Mouse (Mus musculus) large intestine, adult 2 months (tissue): ENCODE results near the gene Abce1. TPM values are rescaled to one million over a fixed set of nuclear protein-coding genes. Genes with fewer than 3 reads are reported as not detected.
"Not testable (repeated sequence)": the region's sequence is repeated elsewhere in the genome, so short reads cannot be mapped to it uniquely, and the experiment has no call there.

Experiments
- DNase-seq: peaks from one replicate; pipeline ENCODE4 v3.0.0-alpha.2; 2012; ENCODE audit warnings: low read depth, low spot score
- WGBS: fragments of 180-500 bp; shearing (Covaris S2); methylation state at CpG from one replicate; pipeline ENCODE4 v1.1.7; 2018; 5-methylcytosine and 5-hydroxymethylcytosine counted together
- polyA plus RNA-seq: library from polyadenylated mRNA; depleted of rRNA; stranded (reverse); fragments of >200 nt; gene quantifications from 2 replicates; pipeline ENCODE4 v1.2.3, GENCODE M21; 2012; rRNA removed

Abce1 gene
- 13.6 and 13.7 TPM in 2 replicates for polyA plus RNA-seq

DNA sequence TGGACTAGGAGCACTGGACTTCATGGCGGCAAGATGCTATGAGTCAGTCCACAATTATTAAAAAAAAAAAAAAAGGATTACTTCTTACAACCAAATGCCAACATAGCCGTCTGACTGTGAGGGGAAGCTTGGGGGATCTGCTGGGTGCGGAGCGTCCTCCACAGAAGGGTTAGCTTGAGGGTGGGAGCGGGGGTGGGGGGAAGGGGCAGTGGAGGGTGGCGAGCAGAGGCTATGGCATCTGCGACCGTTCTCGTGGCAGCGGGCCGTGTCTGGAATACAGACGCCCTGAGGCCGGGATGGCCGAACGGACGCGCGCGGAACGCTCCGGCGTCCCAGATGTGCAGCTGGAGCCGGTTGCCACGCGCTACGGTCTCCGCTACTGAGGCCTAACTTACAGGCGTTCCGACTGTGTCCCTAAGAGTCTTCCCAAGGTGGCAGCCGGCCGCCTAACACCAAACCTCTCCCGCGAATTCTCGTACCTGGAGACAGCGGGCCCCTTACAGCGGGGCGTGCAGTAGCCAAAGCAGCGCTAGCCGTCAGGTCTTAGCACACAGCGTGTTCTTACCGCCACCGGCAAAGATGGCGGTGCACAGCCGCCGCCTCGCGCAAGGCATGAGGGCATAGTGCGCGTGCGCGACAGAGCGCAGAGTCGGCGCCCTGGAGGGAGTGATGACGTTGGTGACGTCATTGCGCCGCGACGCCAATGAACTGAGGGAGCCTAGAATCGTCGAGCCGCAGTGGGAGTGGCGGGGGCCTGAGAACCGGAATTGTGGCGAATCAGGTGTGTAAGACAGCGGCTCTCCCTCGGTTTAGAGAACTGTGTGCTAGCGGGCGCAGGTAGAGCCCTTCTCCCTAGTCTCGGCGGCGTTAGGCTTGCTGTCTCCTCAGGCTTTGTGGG, at the start of gene Abce1, which contains the start of gene Anapc10:
Abce1 (minus strand) TSS at position 677 of the 898 bp plus-strand sequence.
Anapc10 (plus strand) TSS at position 757 of the 898 bp plus-strand sequence.
- WGBS = under 1% methylated on average over 73 of the region's 73 CpGs

DNA sequence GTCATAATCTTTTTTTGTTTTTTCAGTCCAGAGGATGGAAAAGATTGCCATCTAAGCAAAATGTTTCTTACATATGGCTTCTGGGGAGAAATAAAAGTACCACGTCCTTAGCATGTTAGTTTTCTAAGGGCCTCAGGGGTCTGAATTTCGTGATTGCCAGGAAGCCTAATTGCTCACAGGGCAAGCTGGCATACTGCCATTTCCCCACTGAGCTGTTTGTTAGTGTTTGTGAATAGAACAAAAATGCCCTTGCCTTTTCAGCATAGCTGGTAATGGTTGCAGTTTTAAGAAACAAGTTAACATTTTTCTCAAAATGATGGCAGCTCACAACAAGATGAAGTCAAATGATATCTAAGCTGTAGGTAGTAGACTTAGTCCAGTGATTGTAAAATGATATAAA, 38.8 kb upstream of the Abce1 start:
- DNase-seq = no peak
- WGBS = 60% methylated on average over 2 of the region's 2 CpGs

More for the DNA sequence above, at the start of gene Abce1, which contains the start of gene Anapc10:
- DNase-seq = peak; percentile 96

DNA sequence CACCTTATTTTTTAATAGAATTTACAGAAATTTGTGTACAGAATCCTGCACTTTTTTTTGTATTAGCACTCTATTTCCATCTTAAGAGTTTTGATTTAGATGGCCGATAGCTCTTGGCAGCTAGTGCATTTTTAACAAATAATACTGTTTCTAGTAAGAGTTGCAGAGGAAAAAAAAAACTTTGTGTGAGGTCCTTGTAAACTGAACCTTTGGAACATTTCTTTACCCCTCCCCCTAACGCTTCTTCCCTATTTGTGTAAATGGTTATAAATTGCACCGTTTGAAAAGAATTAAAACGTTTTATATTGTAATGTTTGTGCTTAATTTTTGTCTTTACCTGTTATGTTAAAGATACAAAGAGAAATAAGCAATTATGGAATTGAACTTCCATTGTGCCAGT, 37.1 kb upstream of the Abce1 start:
- DNase-seq = no peak
- 58% methylated on average over 4 of the region's 4 CpGs for WGBS

DNA sequence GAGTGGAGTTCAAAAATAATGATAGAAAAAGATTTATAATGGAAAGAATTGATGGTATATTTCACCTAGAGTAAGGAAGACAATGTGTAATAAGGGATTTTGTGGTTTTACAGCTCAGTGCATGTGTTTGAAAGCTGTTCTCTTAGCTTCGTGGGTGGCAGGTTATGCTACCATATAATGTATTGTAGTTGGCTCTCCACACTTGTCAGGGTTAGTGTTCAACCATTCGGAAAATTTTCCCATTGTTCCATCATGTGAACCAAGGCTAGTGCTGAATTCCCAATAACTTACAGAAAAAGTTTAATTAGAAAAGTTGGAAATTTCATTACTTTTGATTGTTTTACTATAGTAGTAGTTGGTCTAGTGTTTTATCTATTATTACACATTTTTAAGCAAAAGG, 36.6 kb upstream of the Abce1 start:
- 64% methylated on average over 2 of the region's 2 CpGs for WGBS
- no peak for DNase-seq

DNA sequence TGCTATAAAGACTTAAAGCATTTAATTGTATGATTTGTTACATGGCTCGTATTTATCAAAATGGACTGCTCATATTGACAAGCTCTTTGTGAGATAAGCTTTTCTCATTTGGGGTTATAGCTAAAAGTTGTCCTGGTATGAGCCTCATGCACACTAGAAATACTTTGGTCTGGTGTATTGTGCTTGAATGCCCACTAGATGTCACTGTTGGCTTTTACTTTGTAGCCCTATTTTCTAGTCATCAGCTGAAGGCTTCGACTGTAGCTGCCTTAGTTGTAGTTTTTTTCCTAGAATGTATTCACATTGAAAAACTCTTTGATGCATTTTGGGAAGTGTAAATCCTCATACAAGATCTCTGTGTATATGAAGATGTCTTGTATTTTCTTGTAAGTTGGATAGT, 22.8 kb upstream of the Abce1 start:
- 12% methylated on average over 2 of the region's 2 CpGs for WGBS
- no peak for DNase-seq

DNA sequence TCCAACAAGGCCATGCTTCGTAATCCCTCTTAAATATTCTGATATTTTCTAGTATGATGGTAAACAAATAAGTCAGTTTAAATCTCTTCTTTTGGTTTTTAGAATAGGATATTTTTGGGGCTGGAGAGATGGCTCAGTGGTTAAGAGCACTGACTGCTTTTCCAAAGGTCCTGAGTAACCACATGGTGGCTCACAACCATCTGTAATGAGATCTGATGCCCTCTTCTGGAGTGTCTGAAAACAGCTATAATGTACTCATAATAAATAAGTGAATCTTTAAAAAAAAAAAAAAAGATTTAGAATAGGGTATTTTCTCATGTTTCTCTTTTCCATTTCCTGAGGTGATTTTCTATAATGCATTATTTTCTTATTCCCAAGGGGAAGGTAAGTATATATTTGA, 16.4 kb upstream of the Abce1 start:
- DNase-seq = no peak
- 100% methylated on average over 1 of the region's 1 CpGs for WGBS

DNA sequence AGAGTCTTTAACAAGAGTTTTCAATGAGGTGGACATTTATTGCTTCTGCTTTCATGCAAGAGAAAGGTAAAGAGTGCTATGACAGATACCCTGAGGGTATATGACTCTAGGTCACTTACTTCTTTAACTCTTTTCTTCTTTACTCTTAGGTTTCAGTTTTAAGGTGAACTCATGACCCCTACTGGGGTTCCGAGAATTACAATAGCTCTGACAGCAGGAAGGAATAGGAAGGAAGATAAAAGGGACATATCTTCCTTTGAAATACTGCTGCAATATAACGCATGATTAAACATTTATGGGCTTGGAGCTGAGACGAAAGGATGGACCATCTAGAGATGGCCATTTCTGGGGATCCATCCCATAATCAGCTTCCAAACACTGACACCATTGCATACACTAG, 13.0 kb upstream of the Abce1 start:
- WGBS = 48% methylated on average over 3 of the region's 3 CpGs
- DNase-seq = no peak

DNA sequence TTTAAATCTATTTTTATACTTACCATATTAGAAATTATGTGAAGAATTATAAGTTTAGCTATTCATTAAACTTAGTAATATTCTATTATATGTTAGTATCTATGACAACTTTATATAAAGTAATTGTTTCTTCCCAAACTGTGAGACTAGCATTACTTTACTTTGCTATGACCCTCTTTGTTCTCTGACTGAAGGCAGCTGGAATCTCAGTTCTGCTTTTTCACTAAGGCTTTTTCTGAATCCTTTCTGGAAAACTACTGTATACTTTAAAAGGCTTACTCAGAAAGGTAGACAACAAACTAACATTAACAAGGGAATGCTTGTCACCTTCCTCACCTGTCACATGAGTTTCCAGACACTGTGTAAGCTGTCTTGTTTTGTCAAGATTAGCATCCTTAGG, 11.8 kb upstream of the Abce1 start:
- no peak for DNase-seq

DNA sequence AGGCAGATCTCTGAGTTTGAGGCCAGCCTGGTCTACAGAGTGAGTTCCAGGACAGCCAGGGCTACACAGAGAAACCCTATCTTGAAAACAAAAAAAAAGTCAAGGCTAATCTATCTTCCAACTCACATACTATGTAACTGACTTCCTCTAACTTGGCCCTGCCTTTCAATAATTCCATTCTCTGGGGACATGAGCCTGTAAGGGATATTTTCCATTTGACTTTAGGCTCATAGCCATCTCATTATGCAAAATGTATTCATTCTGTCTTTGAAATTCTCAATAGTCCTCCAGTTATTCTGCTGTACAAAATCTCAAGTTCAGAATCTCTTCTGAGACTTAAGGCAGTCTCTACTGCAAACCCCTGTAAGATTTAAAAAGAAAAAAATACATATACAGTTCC, 10.0 kb upstream of the Abce1 start:
- DNase-seq = no peak

DNA sequence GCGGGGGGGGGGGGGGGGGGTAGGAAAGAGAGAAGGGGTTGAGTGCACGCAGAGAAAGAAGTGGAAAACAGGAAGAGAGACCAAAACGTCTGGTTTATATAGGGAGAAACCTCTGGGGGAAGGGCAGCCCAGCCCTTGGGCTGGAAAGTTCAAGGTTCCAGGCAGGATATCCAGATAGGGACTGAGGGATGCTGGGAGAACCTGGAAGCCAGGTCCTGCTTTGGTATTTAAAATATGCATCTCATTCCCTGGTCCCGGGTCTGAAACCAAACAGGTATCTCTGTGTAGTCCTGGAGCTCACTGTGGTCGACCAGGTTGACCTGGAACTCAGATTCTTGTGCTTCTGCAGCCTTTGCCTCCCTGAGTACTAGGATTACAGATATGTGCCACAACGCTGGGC, 1.1 kb upstream of the Abce1 start:
- WGBS = 37% methylated on average over 6 of the region's 6 CpGs
- DNase-seq = no peak

DNA sequence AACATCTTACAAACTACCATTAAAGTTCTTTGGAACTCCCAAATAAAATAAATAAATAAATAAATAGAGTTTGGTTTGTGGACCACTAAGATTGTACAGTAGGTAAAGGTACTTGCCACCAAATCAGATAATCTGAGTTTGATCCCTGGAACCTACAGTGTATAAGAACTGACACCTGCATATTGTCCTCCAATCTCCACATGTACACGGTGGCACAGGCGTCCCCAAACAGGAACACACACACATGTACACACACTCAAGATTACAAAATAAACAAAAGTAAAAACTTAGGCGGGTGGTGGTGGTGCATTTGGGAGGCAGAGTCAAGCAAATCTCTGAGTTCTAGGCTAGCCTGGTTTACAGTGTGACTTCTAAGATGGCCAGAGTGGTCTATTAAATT, 4.9 kb downstream of the Abce1 start:
- WGBS = 81% methylated on average over 3 of the region's 3 CpGs
- no peak for DNase-seq

DNA sequence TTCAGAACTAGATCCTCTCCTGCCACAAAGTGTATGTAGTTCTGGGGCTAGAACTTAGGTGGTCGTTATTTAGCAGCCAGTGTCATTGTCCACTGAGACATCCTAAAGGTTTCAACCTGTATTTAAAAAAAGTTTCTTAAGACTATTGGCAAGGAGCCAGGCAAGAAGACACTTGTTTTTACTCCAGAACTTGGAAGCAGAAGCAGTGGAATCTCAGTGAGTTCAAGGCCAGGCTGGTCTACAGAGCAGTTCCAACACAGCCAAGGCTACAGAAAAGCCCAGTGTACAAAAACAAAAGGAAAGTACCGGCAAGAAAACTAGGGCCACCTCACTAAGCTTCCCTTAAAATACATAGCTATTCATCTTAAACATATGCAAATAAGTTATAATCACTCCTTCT, 19.0 kb downstream of the Abce1 start:
- DNase-seq = no peak
- 76% methylated on average over 2 of the region's 2 CpGs for WGBS

DNA sequence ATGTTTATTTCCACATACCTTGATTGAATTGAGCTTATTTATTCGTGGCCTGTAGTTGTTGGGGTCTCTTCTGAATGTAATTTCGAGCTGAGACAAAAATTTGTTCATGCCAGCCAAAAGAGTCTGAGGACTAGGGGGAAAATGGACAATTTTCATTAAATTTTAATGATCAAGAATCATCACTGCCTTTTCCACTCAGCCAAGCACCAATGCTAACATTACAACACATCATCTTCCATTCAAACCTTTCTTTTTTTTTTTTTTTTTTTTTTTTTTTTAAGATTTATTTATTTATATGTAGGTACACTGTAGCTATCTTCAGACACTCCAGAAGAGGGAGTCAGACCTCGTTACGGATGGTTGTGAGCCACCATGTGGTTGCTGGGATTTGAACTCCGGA, 25.6 kb downstream of the Abce1 start:
- WGBS = 93% methylated on average over 5 of the region's 5 CpGs
- DNase-seq = not testable (repeated sequence)

DNA sequence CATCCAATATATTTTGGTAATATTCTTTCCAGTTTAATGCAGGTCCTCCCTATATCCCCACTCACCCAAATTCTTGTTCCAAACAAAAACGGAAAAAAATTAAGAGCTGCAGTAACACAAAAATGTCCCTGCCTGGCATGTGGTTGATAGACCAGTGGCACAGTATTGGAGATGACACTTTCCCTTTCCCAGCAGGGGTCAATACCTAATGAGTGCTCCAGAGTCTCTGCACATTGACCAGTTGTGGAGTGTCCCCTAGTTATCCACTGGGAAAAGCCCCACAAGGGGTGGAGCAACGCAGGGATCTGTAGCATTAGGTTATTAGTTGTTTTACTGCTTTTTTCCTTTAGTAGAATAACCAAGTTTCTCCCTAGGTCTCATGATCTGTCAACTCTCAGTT, 30.6 kb downstream of the Abce1 start:
- WGBS = 33% methylated on average over 2 of the region's 2 CpGs
- DNase-seq = no peak

DNA sequence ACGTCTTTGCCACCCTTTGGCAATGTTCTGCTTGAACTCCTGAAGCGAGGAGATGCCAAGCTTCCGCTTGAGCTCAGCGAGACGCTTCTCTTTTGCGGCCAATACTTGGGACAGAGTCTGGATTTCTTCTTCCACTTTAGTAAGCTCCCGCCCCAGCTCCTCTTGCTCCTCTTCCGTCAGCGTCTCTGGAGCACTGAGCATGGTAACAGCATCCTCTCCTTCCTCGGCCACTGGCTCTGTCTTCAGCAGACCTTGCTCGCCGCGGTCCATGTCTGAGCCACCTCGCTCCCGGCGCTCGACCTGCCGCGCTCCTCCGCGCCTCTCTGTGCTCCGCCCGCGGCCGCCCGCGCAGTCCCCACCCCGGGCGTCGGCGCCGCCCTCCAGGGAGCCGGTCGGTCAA, 31.0 kb downstream of the Abce1 start:
- peak; percentile 2 for DNase-seq
- WGBS = 2% methylated on average over 34 of the region's 34 CpGs

DNA sequence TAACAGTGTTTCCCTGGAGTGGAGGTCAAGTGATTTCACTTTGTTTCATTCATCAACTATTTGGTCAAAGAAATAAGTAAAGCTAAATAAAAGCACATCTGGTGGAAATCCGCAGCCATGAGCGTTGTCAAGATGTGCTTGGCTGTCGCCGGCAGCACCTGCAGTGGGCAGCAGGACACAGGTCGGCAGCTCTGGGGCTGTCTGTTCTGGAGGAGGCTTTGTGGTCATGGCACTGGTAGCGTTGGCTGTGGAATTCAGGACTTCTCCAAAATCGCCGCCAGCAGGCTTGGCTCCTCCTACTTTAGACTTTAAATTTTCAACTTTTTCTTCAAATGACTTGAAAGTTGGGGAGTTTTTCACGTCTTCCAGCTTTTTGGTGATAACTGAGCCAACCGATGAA, 31.5 kb downstream of the Abce1 start:
- not testable (repeated sequence) for DNase-seq
- WGBS = 37% methylated on average over 10 of the region's 10 CpGs

DNA sequence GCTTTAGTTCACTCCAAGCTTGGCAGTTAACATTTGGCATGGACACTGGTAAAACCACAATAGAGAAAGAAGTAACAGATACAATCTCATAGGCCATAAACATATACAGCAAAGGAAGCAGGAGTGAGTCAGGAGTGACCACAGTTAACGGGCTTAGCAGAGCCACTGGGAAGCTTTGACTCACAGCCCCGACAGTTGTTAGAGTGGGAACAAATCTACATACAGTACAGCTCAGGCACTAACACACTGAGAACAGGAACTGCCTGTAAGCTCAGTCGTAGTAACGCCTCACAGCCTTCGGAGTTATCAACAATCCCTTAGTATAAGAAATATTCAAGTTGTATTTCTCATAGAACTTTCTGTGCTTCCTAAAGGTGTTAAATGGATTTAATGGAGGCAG, 32.5 kb downstream of the Abce1 start:
- WGBS = 66% methylated on average over 5 of the region's 5 CpGs
- no peak for DNase-seq

DNA sequence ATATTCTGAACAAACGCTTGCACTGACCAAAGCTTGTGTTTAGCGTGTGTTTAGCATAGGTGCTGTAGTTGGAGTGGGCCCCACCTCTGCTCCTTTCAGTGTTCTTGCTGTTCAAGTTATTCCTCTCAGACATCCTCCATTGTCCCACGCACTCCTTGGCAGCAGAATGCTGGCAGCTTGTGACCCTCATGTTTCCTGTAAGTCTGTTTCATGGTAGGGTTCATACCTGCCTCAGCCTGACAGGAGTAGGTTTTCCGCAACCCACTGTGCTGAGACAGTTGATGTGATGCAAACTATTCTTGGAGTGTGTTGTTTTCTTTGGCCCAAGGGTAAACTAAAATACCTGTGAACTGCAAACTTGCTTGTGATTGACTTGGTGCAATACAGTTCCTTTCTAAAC, 35.1 kb downstream of the Abce1 start:
- DNase-seq = no peak
- WGBS = 77% methylated on average over 4 of the region's 4 CpGs

DNA sequence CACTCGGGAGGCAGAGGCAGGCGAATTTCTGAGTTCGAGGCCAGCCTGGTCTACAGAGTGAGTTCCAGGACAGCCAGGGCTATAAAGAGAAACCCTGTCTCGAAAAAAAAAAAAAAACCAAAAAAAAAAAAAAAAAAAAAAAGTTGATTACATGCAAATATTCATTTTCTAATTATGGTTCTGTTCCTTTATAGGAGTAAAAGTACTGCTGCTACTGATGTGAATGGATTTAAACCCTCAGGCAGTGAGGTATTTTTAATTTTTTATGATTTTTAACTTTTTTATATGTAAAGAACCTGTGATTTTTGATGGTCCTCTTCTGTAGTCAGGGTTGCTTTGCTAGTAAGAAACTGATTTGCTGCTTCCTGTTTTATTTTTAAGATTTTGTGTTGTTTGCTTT, 52.8 kb downstream of the Abce1 start:
- WGBS = 66% methylated on average over 4 of the region's 4 CpGs
- not testable (repeated sequence) for DNase-seq

DNA sequence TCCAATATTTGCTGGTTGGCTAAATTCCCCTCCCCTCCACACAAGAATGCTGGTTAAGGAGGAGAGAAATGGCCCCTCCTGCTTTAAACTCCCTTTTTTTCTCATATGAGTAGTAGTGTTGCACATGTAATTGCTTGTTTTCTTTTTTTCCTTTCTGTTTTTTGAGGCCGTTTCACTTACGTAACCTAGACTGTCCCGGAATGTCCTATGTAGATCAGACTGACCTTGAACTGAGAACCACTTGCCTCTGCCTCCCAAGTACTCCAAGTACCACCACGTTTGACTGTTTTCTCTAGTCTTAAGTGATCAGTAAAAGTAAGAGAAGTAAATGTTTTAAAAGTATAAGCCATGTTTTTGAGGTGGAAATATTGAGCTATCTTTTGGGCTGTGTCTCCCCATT, 57.8 kb downstream of the Abce1 start:
- WGBS = 80% methylated on average over 4 of the region's 4 CpGs
- no peak for DNase-seq

DNA sequence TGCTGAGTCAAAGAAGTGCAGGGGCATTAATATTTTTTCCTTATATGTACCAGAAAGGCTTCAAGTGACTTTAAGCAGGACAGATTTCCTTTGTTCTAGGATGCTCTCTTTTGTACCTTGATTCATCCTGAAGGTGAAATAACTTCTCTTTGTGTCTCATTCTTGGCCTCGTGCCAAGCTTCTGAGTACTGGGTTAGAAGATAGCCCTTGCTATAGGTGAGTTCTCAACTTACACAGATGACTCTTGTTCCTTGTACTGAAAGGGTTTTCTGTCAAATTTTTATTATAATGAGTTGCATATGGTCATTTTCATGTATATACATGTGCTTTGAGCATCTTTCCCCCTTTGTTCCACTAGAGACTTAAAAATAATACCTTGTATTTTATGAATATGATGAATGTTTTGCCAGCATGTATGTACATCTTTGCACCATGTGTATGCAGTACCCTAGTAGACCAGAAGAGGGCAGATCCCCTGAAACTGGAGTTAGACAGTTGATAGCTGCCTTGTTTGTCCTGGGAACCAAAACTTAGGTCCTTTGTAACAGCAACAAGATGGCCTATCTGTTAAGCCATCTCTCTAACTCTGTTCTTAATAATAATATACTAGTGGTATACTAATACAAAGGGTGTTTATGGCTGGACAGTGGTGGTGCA, 61.3 kb downstream of the Abce1 start:
- no peak for DNase-seq
- 78% methylated on average over 1 of the region's 1 CpGs for WGBS
